Mouse (Mus musculus) megakaryocyte progenitor cell, adult 5-6 weeks (primary cell): ENCODE data around the gene Cdc20b. TPM values are rescaled to one million over a fixed set of nuclear protein-coding genes. Genes with fewer than 3 reads are reported as not detected.

Experiments used
- ATAC-seq: replicated peaks from 2 replicates; pipeline ENCODE4 v1.8.0; 2016; ENCODE audit warnings: mild to moderate bottlenecking, moderate TSS enrichment, inconsistent platforms; ENCODE audit not compliant: poor library complexity
- total RNA-seq, 2 experiments: library from RNA; stranded (forward) in 1 of 2; stranded (reverse) in 1 of 2; fragments of 157-497, 149-512 nt in 1 of 2; fragments of 200-1000 nt in 1 of 2; gene quantifications; 2 replicates each; pipeline versions ENCODE4 v1.2.3 to v1.2.4; 2015 to 2017

Cdc20b gene
- total RNA-seq, 2 experiments from 2014 or later = not detected

- ATAC-seq = no peak
Observed at GRCm38 (mm10) chr13:113094618-113095017, 59.7 kb downstream of the Cdc20b start.

GRCm38 (mm10) chr13:113097011-113097410 is 62.1 kb downstream of the Cdc20b start:
- ATAC-seq = no peak

DNA sequence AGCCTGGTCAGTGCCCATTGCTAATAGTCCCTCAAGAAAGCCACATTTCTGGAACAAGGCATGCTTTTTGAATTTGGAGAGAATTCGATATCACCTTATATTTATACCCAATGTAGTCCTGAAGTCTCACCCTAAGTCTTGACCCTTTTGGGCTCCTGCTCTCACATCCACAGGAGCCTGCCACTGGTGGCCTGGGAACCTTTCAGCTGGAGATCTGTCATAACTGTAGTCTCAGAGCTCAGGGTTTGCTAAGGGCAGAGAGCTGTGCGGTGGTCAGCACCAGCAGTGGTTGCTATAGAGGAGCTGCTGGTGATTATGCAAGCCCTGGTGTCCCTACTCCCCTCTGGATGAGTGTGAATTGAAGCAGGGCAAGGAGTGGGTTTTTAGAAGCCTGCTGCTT is 63.5 kb downstream of the Cdc20b start:
- ATAC-seq = no peak

DNA sequence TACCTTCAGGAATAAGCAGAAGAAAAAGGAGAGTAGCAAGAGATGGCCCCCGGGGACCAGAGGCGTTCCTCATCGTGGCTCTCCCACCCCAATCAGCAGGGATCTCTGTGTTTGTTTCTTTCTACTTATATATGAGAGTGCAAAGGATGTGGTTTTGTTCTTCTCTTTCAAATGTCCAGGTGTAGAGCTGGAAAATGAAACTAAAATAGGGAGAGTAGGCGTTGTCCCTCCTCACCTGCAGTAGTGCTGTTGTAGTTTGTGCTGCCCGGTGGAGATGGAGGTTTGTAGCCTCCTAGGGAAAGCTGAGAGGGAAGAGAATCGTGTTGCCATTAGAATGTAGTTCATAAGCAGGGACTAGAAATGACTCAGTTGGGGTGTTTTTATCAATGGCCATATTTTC is 66.0 kb downstream of the Cdc20b start, which contains the start of gene Gzma:
Gene Gzma (minus strand): TSS at position 103 of the 400 bp plus-strand sequence.
- no peak for ATAC-seq

GRCm38 (mm10) chr13:113101804-113102203 is 66.9 kb downstream of the Cdc20b start:
- no peak for ATAC-seq

DNA sequence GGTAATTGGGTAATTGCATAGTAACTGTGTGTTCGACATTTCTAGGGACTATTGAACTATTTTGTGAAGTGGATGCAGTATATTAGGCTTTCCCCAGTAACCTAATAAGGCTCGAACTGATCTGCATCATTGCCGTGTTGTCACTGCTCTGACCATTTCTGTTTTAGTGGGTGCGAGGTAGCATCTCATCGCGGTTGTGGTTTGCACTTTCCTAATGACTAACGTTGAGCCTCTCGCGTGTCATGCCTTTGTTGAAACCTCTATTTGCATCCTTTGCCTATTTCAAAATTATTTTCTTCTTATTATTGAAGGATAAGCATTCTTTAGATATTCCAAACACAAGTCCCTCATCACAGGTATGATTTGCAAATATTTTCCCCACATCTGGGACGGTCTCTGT is 69.8 kb downstream of the Cdc20b start:
- ATAC-seq = no peak

- no peak for ATAC-seq
Observed at GRCm38 (mm10) chr13:113118977-113119376, 84.1 kb downstream of the Cdc20b start.

DNA sequence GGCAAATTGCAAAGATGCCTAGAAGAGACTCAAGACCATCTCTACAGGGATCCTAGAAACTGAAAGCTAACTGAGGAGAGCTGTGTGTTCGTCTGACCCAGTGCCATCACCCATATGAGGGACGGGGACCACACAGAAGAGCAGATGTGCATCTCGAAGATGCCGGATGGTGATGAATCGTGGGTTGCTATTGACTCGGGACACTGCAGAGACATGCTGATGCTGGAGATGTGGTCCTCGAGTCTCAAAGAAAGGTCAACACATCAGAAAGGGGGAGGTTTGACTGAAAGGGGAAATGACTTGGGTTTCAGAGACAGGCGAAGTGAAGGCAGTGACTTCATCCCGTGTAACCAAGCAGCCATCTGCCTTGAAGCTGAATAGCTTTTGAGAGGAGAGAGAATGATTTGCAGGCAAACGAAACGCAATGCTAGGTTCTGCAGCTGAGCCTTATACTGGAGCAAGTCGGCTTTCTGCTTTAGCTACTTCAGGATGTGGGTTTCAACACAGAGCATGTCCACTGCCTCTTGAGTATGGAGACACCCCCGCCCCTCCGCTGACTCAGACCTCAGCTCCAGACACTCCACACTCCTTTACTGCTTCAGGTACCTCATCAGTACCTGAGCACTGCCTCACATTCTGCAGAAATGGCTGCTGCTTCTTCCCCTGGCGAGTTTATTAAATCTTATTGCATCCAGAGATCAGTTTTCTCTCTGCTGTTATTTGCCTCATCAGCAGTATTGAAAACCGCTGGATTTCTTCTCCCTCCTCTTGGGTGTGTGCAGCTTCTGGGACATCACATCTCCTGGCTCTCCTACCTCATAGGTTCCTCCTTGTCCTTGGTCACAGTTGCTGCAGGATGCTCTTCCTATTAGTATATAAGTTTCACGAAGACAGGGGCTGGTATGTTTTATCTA is 85.7 kb downstream of the Cdc20b start:
- no peak for ATAC-seq

- no peak for ATAC-seq
Observed at GRCm38 (mm10) chr13:113121326-113121725, 86.4 kb downstream of the Cdc20b start.

DNA sequence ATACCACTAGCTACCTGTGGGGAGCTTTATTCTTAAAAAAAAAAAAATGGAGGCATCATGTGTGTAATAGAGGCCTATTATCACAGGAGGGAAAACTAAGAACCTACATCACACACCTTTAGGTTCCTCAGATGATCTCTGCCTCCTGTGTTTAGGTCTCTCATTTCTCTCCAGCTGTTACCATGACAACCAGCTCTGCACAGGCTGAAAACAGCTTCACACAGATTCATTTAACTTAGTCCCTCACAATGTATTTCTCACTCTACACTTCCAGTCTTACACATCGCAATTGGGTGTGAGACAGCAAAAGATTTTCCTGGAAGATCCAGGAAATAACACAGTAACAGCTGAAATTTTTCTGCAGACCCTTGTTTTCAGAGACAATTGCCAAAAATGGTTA is 95.1 kb downstream of the Cdc20b start:
- ATAC-seq = no peak

GRCm38 (mm10) chr13:113139597-113139996 is 104.7 kb downstream of the Cdc20b start:
- ATAC-seq = no peak

Other genes with a start within 250 kb of the Cdc20b start
- gene Plpp1, start 234.3 kb upstream of the Cdc20b start, total RNA-seq (2015) = 1.2 and 1.6 TPM in 2 replicates
- gene Plpp1, start 234.3 kb upstream of the Cdc20b start, total RNA-seq (2017) = 1.0 and 2.7 TPM in 2 replicates
- 77.2 and 85.6 TPM in 2 replicates for gene Mtrex, start 107.7 kb upstream of the Cdc20b start, total RNA-seq (2015)
- gene Mtrex, start 107.7 kb upstream of the Cdc20b start, total RNA-seq (2017) = 69.9 and 87.9 TPM in 2 replicates
- 16.7 and 22.3 TPM in 2 replicates for gene Dhx29, start 107.7 kb upstream of the Cdc20b start, total RNA-seq (2015)
- 27.2 and 29.8 TPM in 2 replicates for gene Dhx29, start 107.7 kb upstream of the Cdc20b start, total RNA-seq (2017)
- 1.5 and 2.1 TPM in 2 replicates for gene Ccno, start 47.3 kb upstream of the Cdc20b start, total RNA-seq (2015)
- 1.4 and 1.6 TPM in 2 replicates for gene Ccno, start 47.3 kb upstream of the Cdc20b start, total RNA-seq (2017)
- not detected in 2 replicates for gene Mcidas, start 41.3 kb upstream of the Cdc20b start, total RNA-seq (2015)
- gene Mcidas, start 41.3 kb upstream of the Cdc20b start, total RNA-seq (2017) = not detected in 2 replicates
- gene Gpx8, start 11.3 kb downstream of the Cdc20b start, total RNA-seq (2015) = not detected in 2 replicates
- gene Gpx8, start 11.3 kb downstream of the Cdc20b start, total RNA-seq (2017) = not detected in 2 replicates
- gene Gzma, start 65.9 kb downstream of the Cdc20b start, total RNA-seq (2015) = 0.15 TPM in 1 of 2 replicates, not detected in the other
- gene Gzma, start 65.9 kb downstream of the Cdc20b start, total RNA-seq (2017) = 0.61 TPM in 1 of 2 replicates, not detected in the other
- gene Esm1, start 174.5 kb downstream of the Cdc20b start, total RNA-seq (2015) = 0.27 TPM in 1 of 2 replicates, not detected in the other
- gene Esm1, start 174.5 kb downstream of the Cdc20b start, total RNA-seq (2017) = not detected in 2 replicates
- not detected in 2 replicates for gene Gzmk, start 190.8 kb downstream of the Cdc20b start, total RNA-seq (2015)
- gene Gzmk, start 190.8 kb downstream of the Cdc20b start, total RNA-seq (2017) = not detected in 2 replicates